Mouse (Mus musculus): ENCODE data around the gene Usp50. TPM values are rescaled to one million over a fixed set of nuclear protein-coding genes. Genes with fewer than 3 reads are reported as not detected.
A peak's percentile ranks its signal among the peaks of the same experiment; 100 is the strongest.

Gene Usp50
- polyA plus RNA-seq, 1 experiment from 2014 or later, result 2.9 TPM

DNA sequence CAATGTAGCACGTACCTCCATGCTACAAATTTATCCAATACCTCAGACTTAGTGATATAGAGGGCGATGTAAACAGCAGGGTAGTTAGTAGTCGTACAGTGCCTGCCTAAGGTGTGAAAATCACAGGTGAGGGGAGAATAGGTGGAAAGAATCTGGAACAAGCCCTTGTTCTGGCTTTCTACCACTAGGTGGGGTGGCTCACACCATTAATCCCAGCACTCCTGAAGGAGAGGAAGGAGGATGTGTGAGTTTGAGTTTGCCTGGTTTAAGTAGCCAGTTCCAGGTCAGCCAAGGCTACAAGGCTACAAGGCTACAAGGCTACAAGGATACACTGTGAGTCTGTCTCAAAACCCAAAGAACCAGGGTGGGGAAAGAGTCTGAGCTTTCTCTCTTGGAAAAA, 12.4 kb upstream of the Usp50 start:
- DNase-seq (ENCODE audit: low spot score) (peak; percentile 7), ATAC-seq (replicated peaks; ENCODE audit: low FRiP score, low read depth) (no peak)
- no peaks in the 10 kb centered on the region for H3K9me3 ChIP-seq (replicated peaks; ENCODE audit: low read length)
- peak; percentile 59 for TF ChIP-seq CTCF (IDR thresholded peaks at IDR 0.05; ENCODE audit: low read depth)
- H3K36me3 ChIP-seq (ENCODE audit: insufficient read depth, low read length), result peaks cover 37% of the 10 kb centered on the region
- H3K27ac ChIP-seq, result no peak overlapping the region
- no peaks in the 10 kb centered on the region for H3K4me1 ChIP-seq (replicated peaks; ENCODE audit: insufficient read depth, low read length)
- 81% methylated on average over 3 of the region's 3 CpGs for WGBS
- no peak overlapping the region for H3K4me2 ChIP-seq (ENCODE audit: low read length)
- H3K9ac ChIP-seq (ENCODE audit: low read depth, low read length), result no peak overlapping the region
- no peaks in the 10 kb centered on the region for H3K27me3 ChIP-seq (ENCODE audit: insufficient read depth, low read length)
- H3K4me3 ChIP-seq (replicated peaks; ENCODE audit: low read depth, low read length), result no peak overlapping the region

DNA sequence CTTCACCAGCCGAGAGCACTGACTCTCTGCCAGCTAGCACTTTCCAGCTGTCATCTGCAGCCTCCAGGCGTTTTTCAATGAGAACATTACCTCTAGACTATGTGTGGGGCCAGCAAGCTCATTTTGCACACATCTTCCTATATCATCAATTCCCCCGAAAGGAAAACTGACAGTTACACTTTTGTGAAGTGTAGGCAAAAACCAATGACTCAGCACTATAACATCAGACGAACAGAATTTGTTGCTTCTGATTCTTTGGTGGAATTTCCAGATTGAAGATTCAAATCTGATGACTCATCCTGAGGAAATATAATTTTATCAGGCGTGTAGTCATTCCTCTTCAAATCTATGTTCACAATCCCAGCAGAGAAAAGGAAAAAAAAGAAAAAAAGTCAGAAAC, 9.3 kb upstream of the Usp50 start:
- Histone ChIP-seq H3K9ac (ENCODE audit: low read depth, low read length) (no peak overlapping the region), H3K36me3 (ENCODE audit: insufficient read depth, low read length) (peaks cover 29% of the 10 kb centered on the region), H3K9me3 (replicated peaks; ENCODE audit: low read length) (no peaks in the 10 kb centered on the region), H3K4me3 (replicated peaks; ENCODE audit: low read depth, low read length) (no peak overlapping the region), H3K27me3 (ENCODE audit: insufficient read depth, low read length) (no peaks in the 10 kb centered on the region), H3K27ac (no peak overlapping the region), H3K4me1 (replicated peaks; ENCODE audit: insufficient read depth, low read length) (peaks cover 5% of the 10 kb centered on the region), H3K4me2 (ENCODE audit: low read length) (no peak overlapping the region)
- DNase-seq (ENCODE audit: low spot score) (no peak), ATAC-seq (replicated peaks; ENCODE audit: low FRiP score, low read depth) (no peak)
- TF ChIP-seq CTCF (IDR thresholded peaks at IDR 0.05; ENCODE audit: low read depth), result no peak
- whole genome bisulfite sequencing, result 76% methylated on average over 5 of the region's 5 CpGs

DNA sequence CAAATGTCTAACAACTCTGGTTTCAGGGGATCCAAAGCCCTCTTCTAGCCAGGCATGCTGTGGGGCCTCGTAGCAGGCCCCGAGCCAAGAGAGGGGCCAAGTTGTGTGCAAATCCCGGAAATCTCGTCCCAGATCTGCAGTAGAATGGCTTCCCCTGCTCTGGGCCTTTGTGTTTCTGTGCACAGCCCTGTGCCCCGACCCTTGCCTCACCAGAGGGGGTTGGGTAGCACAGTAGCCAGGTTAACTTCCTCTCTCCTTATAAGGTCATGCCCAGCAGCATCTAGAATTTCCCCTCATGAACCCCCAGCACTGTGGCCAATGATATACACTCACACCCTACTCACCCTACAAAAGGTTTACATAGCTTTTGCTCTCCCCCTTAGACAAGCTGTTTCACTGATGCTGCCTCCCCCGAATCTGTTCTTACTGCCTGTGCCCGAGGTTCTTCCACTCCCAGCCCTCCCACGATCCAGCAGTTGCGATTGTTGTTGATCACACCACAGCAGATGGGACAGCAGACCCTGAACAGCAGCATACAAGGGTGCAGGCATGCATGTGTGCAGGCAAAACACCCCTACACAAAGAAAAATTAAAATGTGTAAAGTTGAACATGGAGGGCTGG, 4.6 kb upstream of the Usp50 start:
- Histone ChIP-seq H3K9me3 (replicated peaks; ENCODE audit: low read length) (no peaks in the 10 kb centered on the region), H3K4me2 (ENCODE audit: low read length) (0 out of 2 replicates have a peak overlapping the region, but pooled peaks have one; percentile 15), H3K27ac (peak overlapping the region; percentile 47), H3K9ac (ENCODE audit: low read depth, low read length) (no peak overlapping the region), H3K27me3 (ENCODE audit: insufficient read depth, low read length) (no peaks in the 10 kb centered on the region), H3K4me3 (replicated peaks; ENCODE audit: low read depth, low read length) (no peak overlapping the region), H3K4me1 (replicated peaks; ENCODE audit: insufficient read depth, low read length) (peaks cover 7% of the 10 kb centered on the region), H3K36me3 (ENCODE audit: insufficient read depth, low read length) (peaks cover 14% of the 10 kb centered on the region)
- peak; percentile 27 for DNase-seq (ENCODE audit: low spot score)
- 11% methylated on average over 9 of the region's 9 CpGs for WGBS
- peak; percentile 82 for ATAC-seq (replicated peaks; ENCODE audit: low FRiP score, low read depth)
- TF ChIP-seq CTCF (IDR thresholded peaks at IDR 0.05; ENCODE audit: low read depth), result no peak

- no peak overlapping the region for H3K4me3 ChIP-seq (replicated peaks; ENCODE audit: low read depth, low read length)
- 85% methylated on average over 3 of the region's 3 CpGs for WGBS
- H3K4me1 ChIP-seq (replicated peaks; ENCODE audit: insufficient read depth, low read length), result 0 out of 2 replicates have a peak, but pooled peaks cover under 1% of the 10 kb centered on the region
- ATAC-seq (replicated peaks; ENCODE audit: low FRiP score, low read depth), result no peak
- TF ChIP-seq CTCF (IDR thresholded peaks at IDR 0.05; ENCODE audit: low read depth), result peak; percentile 66
- no peaks in the 10 kb centered on the region for H3K9me3 ChIP-seq (replicated peaks; ENCODE audit: low read length)
- no peak overlapping the region for H3K27ac ChIP-seq
- H3K27me3 ChIP-seq (ENCODE audit: insufficient read depth, low read length), result no peaks in the 10 kb centered on the region
- no peak overlapping the region for H3K4me2 ChIP-seq (ENCODE audit: low read length)
- peak; percentile 79 for DNase-seq (ENCODE audit: low spot score)
- H3K36me3 ChIP-seq (ENCODE audit: insufficient read depth, low read length), result no peaks in the 10 kb centered on the region
- no peak overlapping the region for H3K9ac ChIP-seq (ENCODE audit: low read depth, low read length)
Measured at GRCm38 (mm10) chr2:126782433-126782832, 837 bp downstream of the Usp50 start.

- no peaks in the 10 kb centered on the region for H3K27me3 ChIP-seq (ENCODE audit: insufficient read depth, low read length)
- no peak overlapping the region for H3K9ac ChIP-seq (ENCODE audit: low read depth, low read length)
- no peak for TF ChIP-seq CTCF (IDR thresholded peaks at IDR 0.05; ENCODE audit: low read depth)
- no peaks in the 10 kb centered on the region for H3K4me1 ChIP-seq (replicated peaks; ENCODE audit: insufficient read depth, low read length)
- H3K9me3 ChIP-seq (replicated peaks; ENCODE audit: low read length), result no peaks in the 10 kb centered on the region
- H3K4me2 ChIP-seq (ENCODE audit: low read length), result no peak overlapping the region
- DNase-seq (ENCODE audit: low spot score), result no peak
- no peak overlapping the region for H3K4me3 ChIP-seq (replicated peaks; ENCODE audit: low read depth, low read length)
- no peaks in the 10 kb centered on the region for H3K36me3 ChIP-seq (ENCODE audit: insufficient read depth, low read length)
- H3K27ac ChIP-seq, result no peak overlapping the region
- 83% methylated on average over 1 of the region's 1 CpGs for WGBS
- ATAC-seq (replicated peaks; ENCODE audit: low FRiP score, low read depth), result no peak
Measured at GRCm38 (mm10) chr2:126781478-126781877, 1.8 kb downstream of the Usp50 start.

DNA sequence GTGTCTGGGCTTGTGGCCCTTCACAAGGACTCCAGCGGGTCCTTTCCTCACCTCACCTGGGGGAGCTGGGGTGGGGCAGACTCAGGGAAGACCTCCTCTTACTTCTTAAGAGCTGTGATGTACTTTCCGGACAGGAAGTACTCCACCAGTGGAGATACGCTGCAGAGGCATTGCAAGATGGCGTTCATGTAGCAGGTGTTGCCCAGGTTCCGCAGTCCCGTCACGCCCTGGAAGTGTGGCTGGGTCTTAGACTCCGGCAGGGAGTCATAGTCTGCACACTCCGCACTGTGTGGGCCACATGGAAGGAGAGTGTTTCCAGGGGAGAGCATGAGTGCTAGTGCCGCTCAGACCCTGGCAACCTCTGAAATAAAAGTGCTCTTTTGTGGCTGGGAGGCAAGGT, 3.0 kb downstream of the Usp50 start:
- Histone ChIP-seq H3K9me3 (replicated peaks; ENCODE audit: low read length) (no peaks in the 10 kb centered on the region), H3K4me2 (ENCODE audit: low read length) (no peak overlapping the region), H3K27me3 (ENCODE audit: insufficient read depth, low read length) (no peaks in the 10 kb centered on the region), H3K4me1 (replicated peaks; ENCODE audit: insufficient read depth, low read length) (no peaks in the 10 kb centered on the region), H3K36me3 (ENCODE audit: insufficient read depth, low read length) (no peaks in the 10 kb centered on the region), H3K27ac (no peak overlapping the region), H3K9ac (ENCODE audit: low read depth, low read length) (no peak overlapping the region), H3K4me3 (replicated peaks; ENCODE audit: low read depth, low read length) (no peak overlapping the region)
- 90% methylated on average over 10 of the region's 10 CpGs for WGBS
- DNase-seq (ENCODE audit: low spot score) (no peak), ATAC-seq (replicated peaks; ENCODE audit: low FRiP score, low read depth) (no peak)
- no peak for TF ChIP-seq CTCF (IDR thresholded peaks at IDR 0.05; ENCODE audit: low read depth)

GRCm38 (mm10) chr2:126778806-126779205, 4.5 kb downstream of the Usp50 start:
- H3K27me3 ChIP-seq (ENCODE audit: insufficient read depth, low read length), result no peaks in the 10 kb centered on the region
- no peak overlapping the region for H3K9ac ChIP-seq (ENCODE audit: low read depth, low read length)
- H3K4me2 ChIP-seq (ENCODE audit: low read length), result no peak overlapping the region
- no peaks in the 10 kb centered on the region for H3K36me3 ChIP-seq (ENCODE audit: insufficient read depth, low read length)
- WGBS, result 84% methylated on average over 4 of the region's 4 CpGs
- no peak for TF ChIP-seq CTCF (IDR thresholded peaks at IDR 0.05; ENCODE audit: low read depth)
- H3K27ac ChIP-seq, result no peak overlapping the region
- H3K9me3 ChIP-seq (replicated peaks; ENCODE audit: low read length), result no peaks in the 10 kb centered on the region
- ATAC-seq (replicated peaks; ENCODE audit: low FRiP score, low read depth) (no peak), DNase-seq (ENCODE audit: low spot score) (no peak)
- H3K4me1 ChIP-seq (replicated peaks; ENCODE audit: insufficient read depth, low read length), result no peaks in the 10 kb centered on the region
- H3K4me3 ChIP-seq (replicated peaks; ENCODE audit: low read depth, low read length), result no peak overlapping the region

Measured in kidney, postnatal 0 days (tissue).